8 mouse cellular contexts compared by ENCODE assay signal in genomic region chr4:45183818-45184520, GRCm38 (mm10). TPM values are rescaled to one million over a fixed set of nuclear protein-coding genes. Genes with fewer than 3 reads are reported as not detected.
A peak's percentile ranks its signal among the peaks of the same experiment; 100 is the strongest.
DNase-seq lines count a peak whose midpoint lies in the region; ATAC-seq and TF ChIP-seq lines count a peak whose summit lies in the region.

No protein-coding gene starts in this region.

- 31% methylated on average over 13 of the region's 13 CpGs for WGBS in cerebellum, adult 2 months
- 24% methylated on average over 13 of the region's 13 CpGs for WGBS in lung, embryonic 16.5 days
- 35% methylated on average over 13 of the region's 13 CpGs for WGBS in intestine, embryonic 15.5 days
- WGBS in neural tube, embryonic 14.5 days = 30% methylated on average over 13 of the region's 13 CpGs

- DNase-seq in cerebellum, adult 2 months = peak; percentile 7 to 13
- no peak for DNase-seq in cerebellum, adult 18-20 months
- no peak for DNase-seq in lung, postnatal 4 days
- DNase-seq in urinary bladder, postnatal 4 days (ENCODE audit: low spot score in 2 of 2) = no peak
- DNase-seq in cerebellum, adult 8-10 months = no peak

- H3K36me3 ChIP-seq in lung, embryonic 16.5 days (ENCODE audit: control insufficient read depth, insufficient read depth, low read length) = no peaks in the 10 kb centered on the region
- no peaks in the 10 kb centered on the region for H3K36me3 ChIP-seq in intestine, embryonic 15.5 days
- H3K36me3 ChIP-seq in neural tube, embryonic 14.5 days (ENCODE audit: control insufficient read depth, insufficient read depth, low read length) = no peaks in the 10 kb centered on the region

- TF ChIP-seq CTCF in cerebellum, adult 2 months (IDR thresholded peaks at IDR 0.05; ENCODE audit: borderline replicate concordance, insufficient read depth, low read depth, low read length) = no peak

- H3K4me1 ChIP-seq in cerebellum, adult 2 months (ENCODE audit: control insufficient read depth, insufficient read depth, low read length) = no peaks in the 10 kb centered on the region
- peaks cover 9% of the 10 kb centered on the region; the same call in 1 of the 2 replicates for H3K4me1 ChIP-seq in lung, embryonic 16.5 days (replicated peaks; ENCODE audit: control insufficient read depth, insufficient read depth, low read length)
- 0 out of 2 replicates have a peak, but pooled peaks cover 9% of the 10 kb centered on the region for H3K4me1 ChIP-seq in intestine, embryonic 15.5 days (replicated peaks)
- peaks cover 9% of the 10 kb centered on the region; the same call in 1 of the 2 replicates for H3K4me1 ChIP-seq in neural tube, embryonic 14.5 days (ENCODE audit: control insufficient read depth, insufficient read depth, low read length)

- H3K4me2 ChIP-seq in lung, embryonic 16.5 days (ENCODE audit: low read depth, low read length) = peak overlapping the region; percentile 98
- peak overlapping the region; percentile 98 for H3K4me2 ChIP-seq in intestine, embryonic 15.5 days (replicated peaks)
- peak overlapping the region; percentile 99 for H3K4me2 ChIP-seq in neural tube, embryonic 14.5 days (ENCODE audit: low read depth, low read length)

- TF ChIP-seq POLR2A in cerebellum, adult 2 months (IDR thresholded peaks at IDR 0.05; ENCODE audit: borderline replicate concordance, insufficient read depth, low read length) = no peak

- H3K9me3 ChIP-seq in lung, embryonic 16.5 days (ENCODE audit: control insufficient read depth, low read length) = no peaks in the 10 kb centered on the region
- H3K9me3 ChIP-seq in intestine, embryonic 15.5 days = no peaks in the 10 kb centered on the region
- no peaks in the 10 kb centered on the region for H3K9me3 ChIP-seq in neural tube, embryonic 14.5 days (ENCODE audit: control insufficient read depth, low read length)

- H3K27ac ChIP-seq in cerebellum, adult 2 months (ENCODE audit: insufficient read depth, low read length) = no peak overlapping the region; the same call in 1 of the 2 replicates
- no peak overlapping the region for H3K27ac ChIP-seq in lung, embryonic 16.5 days (ENCODE audit: low read length)
- no peak overlapping the region for H3K27ac ChIP-seq in intestine, embryonic 15.5 days
- no peak overlapping the region for H3K27ac ChIP-seq in neural tube, embryonic 14.5 days (ENCODE audit: low read depth, low read length)

- H3K9ac ChIP-seq in lung, embryonic 16.5 days (ENCODE audit: low read length) = peak overlapping the region; percentile 65
- H3K9ac ChIP-seq in intestine, embryonic 15.5 days = peak overlapping the region; percentile 54
- peak overlapping the region; percentile 65 for H3K9ac ChIP-seq in neural tube, embryonic 14.5 days (replicated peaks; ENCODE audit: low read depth, low read length)

- ATAC-seq in lung, embryonic 16.5 days (ENCODE audit: low read depth) = peak; percentile 51; the same call in 1 of the 2 replicates
- ATAC-seq in intestine, embryonic 15.5 days = peak; percentile 59
- no peak; the same call in 1 of the 2 replicates for ATAC-seq in neural tube, embryonic 14.5 days (ENCODE audit: low read depth)

- H3K4me3 ChIP-seq in cerebellum, adult 2 months (replicated peaks; ENCODE audit: insufficient read depth, low read depth, low read length) = peak overlapping the region; percentile 3
- peak overlapping the region; percentile 57 for H3K4me3 ChIP-seq in lung, embryonic 16.5 days (ENCODE audit: low read length)
- H3K4me3 ChIP-seq in intestine, embryonic 15.5 days (replicated peaks) = peak overlapping the region; percentile 57
- peak overlapping the region; percentile 65 for H3K4me3 ChIP-seq in neural tube, embryonic 14.5 days (ENCODE audit: low read depth, low read length)

- H3K27me3 ChIP-seq in cerebellum, adult 2 months (ENCODE audit: control insufficient read depth, insufficient read depth, low read length) = no peaks in the 10 kb centered on the region
- H3K27me3 ChIP-seq in lung, embryonic 16.5 days (ENCODE audit: control insufficient read depth, insufficient read depth, low read depth, low read length) = peaks cover 2% of the 10 kb centered on the region
- H3K27me3 ChIP-seq in intestine, embryonic 15.5 days (replicated peaks) = peaks cover 6% of the 10 kb centered on the region; the same call in 1 of the 2 replicates
- no peaks in the 10 kb centered on the region for H3K27me3 ChIP-seq in neural tube, embryonic 14.5 days (ENCODE audit: control insufficient read depth, insufficient read depth, low read length)

RNA-seq across cellular contexts. Expression of gene Frmpd1, which starts 0.7 kb away (rescaled TPM):
- 8.2 and 8.9 TPM in 2 replicates for polyA plus RNA-seq in cerebellum, adult 2 months (2012; rRNA removed)
- 0.48 and 0.59 TPM in 2 replicates for polyA plus RNA-seq in lung, embryonic 16.5 days (2015; fragmentation: Nextera tagmentation; extraction: Ambion mirVana)
- polyA plus RNA-seq in intestine, embryonic 15.5 days (2015; fragmentation: Nextera tagmentation; extraction: Ambion mirVana) = 0.48 and 0.57 TPM in 2 replicates
- 2.2 and 2.9 TPM in 2 replicates for polyA plus RNA-seq in neural tube, embryonic 14.5 days (2014; fragmentation: Nextera tagmentation; extraction: Ambion mirVana)

Comparison
In these comparisons a context has a peak if more than half of its experiments do, and no peak if none do; other contexts are left out.
1. DNase-seq: peak in cerebellum, adult 2 months (2 of 2); none in cerebellum, adult 18-20 months (0 of 2), lung, postnatal 4 days (0 of 2), urinary bladder, postnatal 4 days (0 of 2) and cerebellum, adult 8-10 months (single experiment).
2. H3K4me3 ChIP-seq: peak in every context shown above with its lines; median percentile 65 in neural tube, embryonic 14.5 days; 57 in lung, embryonic 16.5 days; 57 in intestine, embryonic 15.5 days; 3 in cerebellum, adult 2 months.
3. Peak in every context shown above with its lines, with median percentiles within 50 percentile points of each other: H3K4me2 ChIP-seq and H3K9ac ChIP-seq.